Mouse (Mus musculus) hindbrain, postnatal 0 days (tissue): ENCODE data around the gene Gpr55. TPM values are rescaled to one million over a fixed set of nuclear protein-coding genes. Genes with fewer than 3 reads are reported as not detected.

Experiments
- ATAC-seq: fragments of 200-750 bp; cut with Nextera tagmentation; 2 replicates; pipeline ENCODE4 v1.8.0; 2017; ENCODE audit warnings: mild to moderate bottlenecking, moderate TSS enrichment, moderate library complexity
- DNase-seq: peaks from one replicate; pipeline ENCODE4 v3.0.0-alpha.2; 2015; ENCODE audit warnings: low spot score
- H3K27ac ChIP-seq: fragments of 300-500 bp; sonication (generic); 2 replicates; pipeline ENCODE4 v1.5.1; 2014; ENCODE audit warnings: mild to moderate bottlenecking
- H3K27me3 ChIP-seq: fragments of 300-500 bp; sonication (generic); 2 replicates; pipeline ENCODE4 v1.6.1; 2014; ENCODE audit warnings: low read length, mixed read lengths; ENCODE audit not compliant: insufficient read depth
- H3K36me3 ChIP-seq: fragments of 300-500 bp; sonication (generic); 2 replicates; pipeline ENCODE4 v1.6.1; 2014; ENCODE audit warnings: low read length, mixed read lengths; ENCODE audit not compliant: insufficient read depth
- H3K4me1 ChIP-seq: fragments of 300-500 bp; sonication (generic); 2 replicates; pipeline ENCODE4 v1.6.1; 2014; ENCODE audit warnings: antibody characterized with exemption, low read length, mixed read lengths; ENCODE audit not compliant: insufficient read depth
- H3K4me2 ChIP-seq: fragments of 300-500 bp; sonication (generic); 2 replicates; pipeline ENCODE4 v1.6.1; 2014; ENCODE audit warnings: low read depth, mild to moderate bottlenecking, low read length, moderate library complexity, mixed read lengths
- H3K4me3 ChIP-seq: fragments of 300-500 bp; sonication (generic); 2 replicates; pipeline ENCODE4 v1.5.1; 2014; ENCODE audit warnings: low read length
- H3K9ac ChIP-seq: fragments of 300-500 bp; sonication (generic); replicated peaks from 2 replicates; pipeline ENCODE4 v1.6.1; 2014; ENCODE audit warnings: mild to moderate bottlenecking, low read length, moderate library complexity, mixed read lengths
- H3K9me3 ChIP-seq: fragments of 300-500 bp; sonication (generic); 2 replicates; pipeline ENCODE4 v1.6.1; 2016; ENCODE audit warnings: low read length, mixed read lengths
- CTCF ChIP-seq: IDR thresholded peaks from 2 replicates; pipeline ENCODE4 v1.5.1; 2016; ENCODE audit warnings: antibody characterized with exemption, control low read depth, low read depth
- WGBS: fragments of 180-500 bp; shearing (Covaris S2); extraction: QIAGEN DNeasy Blood & Tissue Kit; methylation state at CpG from one replicate; pipeline ENCODE4 v1.1.7; 2014; 5-methylcytosine and 5-hydroxymethylcytosine counted together
- polyA plus RNA-seq: library from polyadenylated mRNA; unstranded; fragments of >200 nt; fragmentation: Nextera tagmentation; extraction: Ambion mirVana; gene quantifications from 2 replicates; pipeline ENCODE4 v1.2.1, GENCODE M21; 2015
- total RNA-seq: library from RNA; depleted of rRNA; stranded (reverse); fragments of >200 nt; gene quantifications from 2 replicates; pipeline ENCODE4 v1.2.3, GENCODE M21; 2014

The Gpr55 gene
- total and polyA plus RNA-seq, 2 experiments from 2014 or later: 0.14 to 0.21 TPM

- DNase-seq: no peak
Observed at GRCm38 (mm10) chr1:85898761-85899387, 61.9 kb downstream of the Gpr55 start.

GRCm38 (mm10) chr1:85897901-85898760 is 62.7 kb downstream of the Gpr55 start:
- H3K4me1 ChIP-seq: peaks cover 70% of the 10 kb centered on the region
- peak overlapping the region; percentile 3; the same call in 1 of the 2 replicates for H3K4me3 ChIP-seq
- peak overlapping the region; percentile 86 for H3K27ac ChIP-seq
- 25% methylated on average over 8 of the region's 8 CpGs for WGBS
- no peak for ATAC-seq
- TF ChIP-seq CTCF: no peak
- H3K4me2 ChIP-seq: peak overlapping the region; percentile 91
- H3K9me3 ChIP-seq: no peaks in the 10 kb centered on the region
- no peak for DNase-seq
- H3K27me3 ChIP-seq: no peaks in the 10 kb centered on the region
- H3K9ac ChIP-seq: peak overlapping the region; percentile 46
- peaks cover under 1% of the 10 kb centered on the region; the same call in 1 of the 2 replicates for H3K36me3 ChIP-seq

More at GRCm38 (mm10) chr1:85898761-85899387, 61.9 kb downstream of the Gpr55 start:
- Histone ChIP-seq H3K27me3 (no peaks in the 10 kb centered on the region), H3K36me3 (peaks cover 8% of the 10 kb centered on the region; the same call in 1 of the 2 replicates), H3K27ac (peak overlapping the region; percentile 86), H3K9me3 (no peaks in the 10 kb centered on the region), H3K4me3 (no peak overlapping the region), H3K4me2 (peak overlapping the region; percentile 91), H3K4me1 (peaks cover 70% of the 10 kb centered on the region), H3K9ac (peak overlapping the region; percentile 46)
- WGBS: 10% methylated on average over 12 of the region's 12 CpGs
- no peak for ATAC-seq
- no peak for TF ChIP-seq CTCF

GRCm38 (mm10) chr1:85896781-85897700 is 63.8 kb downstream of the Gpr55 start:
- peak overlapping the region; percentile 46 for H3K9ac ChIP-seq
- WGBS: 39% methylated on average over 12 of the region's 12 CpGs
- TF ChIP-seq CTCF: no peak
- no peaks in the 10 kb centered on the region for H3K9me3 ChIP-seq
- H3K4me3 ChIP-seq: peak overlapping the region; percentile 87
- DNase-seq (peak; percentile 42), ATAC-seq (no peak)
- H3K27ac ChIP-seq: peak overlapping the region; percentile 86
- H3K4me1 ChIP-seq: peaks cover 60% of the 10 kb centered on the region
- H3K36me3 ChIP-seq: no peaks in the 10 kb centered on the region
- H3K4me2 ChIP-seq: peak overlapping the region; percentile 91
- H3K27me3 ChIP-seq: no peaks in the 10 kb centered on the region

GRCm38 (mm10) chr1:85896110-85896509 is 64.7 kb downstream of the Gpr55 start:
- Histone ChIP-seq H3K4me3 (peak overlapping the region; percentile 87), H3K4me1 (peaks cover 51% of the 10 kb centered on the region), H3K36me3 (no peaks in the 10 kb centered on the region), H3K9ac (peak overlapping the region; percentile 81), H3K27ac (peak overlapping the region; percentile 86; the same call in 1 of the 2 replicates), H3K4me2 (peak overlapping the region; percentile 91), H3K9me3 (no peaks in the 10 kb centered on the region), H3K27me3 (no peaks in the 10 kb centered on the region)
- no peak for DNase-seq
- no peak for TF ChIP-seq CTCF
- ATAC-seq: no peak
- 47% methylated on average over 5 of the region's 5 CpGs for WGBS

GRCm38 (mm10) chr1:85895391-85895837 is 65.4 kb downstream of the Gpr55 start:
- Histone ChIP-seq H3K27me3 (no peaks in the 10 kb centered on the region), H3K4me3 (peak overlapping the region; percentile 87), H3K4me1 (peaks cover 45% of the 10 kb centered on the region), H3K9ac (peak overlapping the region; percentile 81), H3K36me3 (no peaks in the 10 kb centered on the region), H3K27ac (peak overlapping the region; percentile 86), H3K4me2 (peak overlapping the region; percentile 91), H3K9me3 (no peaks in the 10 kb centered on the region)
- DNase-seq (peak; percentile 77), ATAC-seq (peak; percentile 45)
- WGBS: 2% methylated on average over 15 of the region's 15 CpGs
- TF ChIP-seq CTCF: peak; percentile 65
